Mouse (Mus musculus) adrenal gland, adult 2 months (tissue): Measurements from ENCODE around the gene Olfr583. TPM values are rescaled to one million over a fixed set of nuclear protein-coding genes. Genes with fewer than 3 reads are reported as not detected.

Experiments
- DNase-seq: peaks from one replicate; pipeline ENCODE4 v3.0.0; 2021
- long read RNA-seq: library from polyadenylated mRNA; stranded (forward); transcript quantifications from one replicate; pipeline ENCODE4 v2.0.0, GENCODE M21; 2021
- polyA plus RNA-seq: library from polyadenylated mRNA; depleted of rRNA; stranded (reverse); fragments of >200 nt; gene quantifications from 2 replicates; pipeline ENCODE4 v1.2.3, GENCODE M21; 2012; rRNA removed
- total RNA-seq, 2 experiments: library from RNA; stranded (reverse); gene quantifications; 2 replicates each; pipeline ENCODE4 v1.2.3; 2021

Gene Olfr583
- not detected for total RNA-seq
- polyA plus RNA-seq, result not detected in 2 replicates
- long read RNA-seq, result 0 reads

GRCm38 (mm10) chr7:103051000-103051399, at the start of gene Olfr583:
TSS of gene Olfr583 (plus strand) at chr7:103051300.
- DNase-seq, result no peak

DNA sequence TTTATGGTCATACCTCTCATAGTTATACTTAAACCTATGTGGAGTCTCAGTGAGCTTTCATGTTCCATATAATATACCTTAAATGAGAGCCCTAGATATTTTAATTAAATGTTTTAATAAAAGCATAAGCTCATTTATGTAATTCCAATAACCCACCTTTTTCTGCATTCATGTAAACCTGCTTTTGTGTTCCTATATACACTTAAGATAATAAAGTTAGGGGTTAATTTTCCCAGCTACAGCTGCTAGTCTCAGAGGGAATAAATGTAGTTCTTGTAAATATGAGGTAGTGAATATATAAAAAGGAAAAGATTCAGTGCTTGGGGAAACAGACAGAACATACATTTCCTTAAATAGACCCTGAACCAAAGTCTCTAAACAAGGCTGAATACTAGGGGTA, 13.4 kb upstream of the Olfr583 start, which contains the start of gene Olfr582:
Gene Olfr582 (plus strand): TSS at position 301 of the 400 bp plus-strand sequence.
- no peak for DNase-seq

DNA sequence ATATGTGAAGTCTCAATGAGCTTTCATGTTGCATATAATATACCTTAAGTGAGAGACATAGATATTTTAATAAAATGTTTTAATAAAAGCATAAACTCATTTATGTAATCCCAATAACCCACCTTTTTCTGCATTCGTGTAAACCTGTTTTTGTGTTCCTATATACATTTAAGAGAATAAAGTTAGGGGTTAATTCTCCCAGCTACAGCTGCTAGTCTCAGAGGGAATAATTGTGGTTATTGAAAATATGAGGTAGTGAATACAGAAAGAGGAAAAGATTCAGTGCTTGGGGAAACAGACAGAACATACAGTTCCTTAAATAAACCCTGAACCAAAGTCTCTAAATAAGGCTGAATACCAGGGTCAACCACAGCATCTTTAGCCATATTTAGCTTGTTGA, 30.5 kb downstream of the Olfr583 start, which contains the start of gene Olfr584:
Gene Olfr584 (plus strand): TSS at position 301 of the 400 bp plus-strand sequence.
- DNase-seq, result no peak

DNA sequence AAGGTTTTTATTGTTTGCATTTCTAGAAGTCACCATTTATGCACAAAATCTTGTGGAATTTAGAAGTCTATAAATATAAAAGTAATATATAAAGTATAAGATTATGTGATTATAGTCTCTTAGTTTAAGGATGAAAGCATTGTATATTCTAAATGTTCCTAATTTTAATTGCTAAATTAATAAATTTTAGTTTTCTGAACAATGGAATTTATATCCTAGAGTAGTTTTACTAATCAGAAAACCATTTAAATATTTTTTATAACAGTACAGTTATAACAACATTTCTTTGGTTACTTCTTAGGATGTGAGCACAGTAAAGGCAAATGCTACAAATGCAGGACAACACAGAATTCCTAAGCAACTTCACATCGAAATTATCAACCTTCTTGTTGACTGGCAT, 46.3 kb downstream of the Olfr583 start, which contains the start of gene Olfr585:
Gene Olfr585 (plus strand): TSS at position 301 of the 400 bp plus-strand sequence.
- DNase-seq, result no peak

Other genes with a start within 250 kb of the Olfr583 start
- gene Olfr564, start 247.8 kb upstream of the Olfr583 start, total RNA-seq, result not detected
- not detected in 2 replicates for gene Olfr564, start 247.8 kb upstream of the Olfr583 start, polyA plus RNA-seq
- not detected for gene Olfr566, start 192.5 kb upstream of the Olfr583 start, total RNA-seq
- not detected in 2 replicates for gene Olfr566, start 192.5 kb upstream of the Olfr583 start, polyA plus RNA-seq
- not detected for gene Olfr568, start 174.2 kb upstream of the Olfr583 start, total RNA-seq
- gene Olfr568, start 174.2 kb upstream of the Olfr583 start, polyA plus RNA-seq, result not detected in 2 replicates
- not detected for gene Olfr569, start 160.4 kb upstream of the Olfr583 start, total RNA-seq
- not detected in 2 replicates for gene Olfr569, start 160.4 kb upstream of the Olfr583 start, polyA plus RNA-seq
- not detected for gene Olfr570, start 156.7 kb upstream of the Olfr583 start, total RNA-seq
- not detected in 2 replicates for gene Olfr570, start 156.7 kb upstream of the Olfr583 start, polyA plus RNA-seq
- gene Olfr571, start 133.8 kb upstream of the Olfr583 start, total RNA-seq, result not detected
- not detected in 2 replicates for gene Olfr571, start 133.8 kb upstream of the Olfr583 start, polyA plus RNA-seq
- gene Olfr572, start 126.9 kb upstream of the Olfr583 start, total RNA-seq, result not detected
- not detected in 2 replicates for gene Olfr572, start 126.9 kb upstream of the Olfr583 start, polyA plus RNA-seq
- gene Olfr573-ps1, start 108.7 kb upstream of the Olfr583 start, total RNA-seq, result not detected
- not detected in 2 replicates for gene Olfr573-ps1, start 108.7 kb upstream of the Olfr583 start, polyA plus RNA-seq
- not detected for gene Olfr574, start 102.8 kb upstream of the Olfr583 start, total RNA-seq
- gene Olfr574, start 102.8 kb upstream of the Olfr583 start, polyA plus RNA-seq, result not detected in 2 replicates
- gene Olfr575, start 92.5 kb upstream of the Olfr583 start, total RNA-seq, result not detected
- gene Olfr575, start 92.5 kb upstream of the Olfr583 start, polyA plus RNA-seq, result not detected in 2 replicates
- gene Olfr576, start 88.6 kb upstream of the Olfr583 start, total RNA-seq, result not detected
- gene Olfr576, start 88.6 kb upstream of the Olfr583 start, polyA plus RNA-seq, result not detected in 2 replicates
- gene Olfr577, start 75.4 kb upstream of the Olfr583 start, total RNA-seq, result not detected
- gene Olfr577, start 75.4 kb upstream of the Olfr583 start, polyA plus RNA-seq, result not detected in 2 replicates
- not detected for gene Olfr578, start 62.0 kb upstream of the Olfr583 start, total RNA-seq
- gene Olfr578, start 62.0 kb upstream of the Olfr583 start, polyA plus RNA-seq, result not detected in 2 replicates
- gene Olfr582, start 13.3 kb upstream of the Olfr583 start, total RNA-seq, result not detected
- not detected in 2 replicates for gene Olfr582, start 13.3 kb upstream of the Olfr583 start, polyA plus RNA-seq
- not detected for gene Olfr584, start 30.6 kb downstream of the Olfr583 start, total RNA-seq
- not detected in 2 replicates for gene Olfr584, start 30.6 kb downstream of the Olfr583 start, polyA plus RNA-seq
- gene Olfr585, start 46.4 kb downstream of the Olfr583 start, total RNA-seq, result not detected
- not detected in 2 replicates for gene Olfr585, start 46.4 kb downstream of the Olfr583 start, polyA plus RNA-seq
- not detected for gene Olfr586, start 74.3 kb downstream of the Olfr583 start, total RNA-seq
- gene Olfr586, start 74.3 kb downstream of the Olfr583 start, polyA plus RNA-seq, result not detected in 2 replicates
- gene Olfr588-ps1, start 89.6 kb downstream of the Olfr583 start, total RNA-seq, result not detected
- gene Olfr588-ps1, start 89.6 kb downstream of the Olfr583 start, polyA plus RNA-seq, result not detected in 2 replicates
- gene Olfr589, start 105.1 kb downstream of the Olfr583 start, total RNA-seq, result not detected
- gene Olfr589, start 105.1 kb downstream of the Olfr583 start, polyA plus RNA-seq, result not detected in 2 replicates
- gene Olfr591, start 127.0 kb downstream of the Olfr583 start, total RNA-seq, result not detected
- not detected in 2 replicates for gene Olfr591, start 127.0 kb downstream of the Olfr583 start, polyA plus RNA-seq
- not detected for gene Olfr592, start 133.5 kb downstream of the Olfr583 start, total RNA-seq
- gene Olfr592, start 133.5 kb downstream of the Olfr583 start, polyA plus RNA-seq, result not detected in 2 replicates
- not detected for gene Olfr593, start 160.6 kb downstream of the Olfr583 start, total RNA-seq
- gene Olfr593, start 160.6 kb downstream of the Olfr583 start, polyA plus RNA-seq, result not detected in 2 replicates
- gene Olfr594, start 165.7 kb downstream of the Olfr583 start, total RNA-seq, result not detected
- gene Olfr594, start 165.7 kb downstream of the Olfr583 start, polyA plus RNA-seq, result not detected in 2 replicates
- gene Usp17ld, start 201.2 kb downstream of the Olfr583 start, total RNA-seq, result not detected
- gene Usp17ld, start 201.2 kb downstream of the Olfr583 start, polyA plus RNA-seq, result not detected in 2 replicates